Mouse (Mus musculus) stomach, embryonic 16.5 days (tissue): ENCODE data around the gene Kdm5b. TPM values are rescaled to one million over a fixed set of nuclear protein-coding genes. Genes with fewer than 3 reads are reported as not detected.
A peak's percentile ranks its signal among the peaks of the same experiment; 100 is the strongest.
"Not testable (repeated sequence)": the region's sequence is repeated elsewhere in the genome, so short reads cannot be mapped to it uniquely, and the experiment has no call there.

Experiments
- ATAC-seq: fragments of 200-750 bp; cut with Nextera tagmentation; 2 replicates; pipeline ENCODE4 v1.8.0; 2017; ENCODE audit warnings: moderate number of reproducible peaks, moderate TSS enrichment; ENCODE audit not compliant: insufficient read depth, low FRiP score
- H3K27ac ChIP-seq: fragments of 300-500 bp; sonication (generic); 2 replicates; pipeline ENCODE4 v1.5.1; 2014; ENCODE audit warnings: low read length
- H3K27me3 ChIP-seq: fragments of 300-500 bp; sonication (generic); 2 replicates; pipeline ENCODE4 v1.6.1; 2014; ENCODE audit warnings: low read length, control low read depth, mixed read lengths; ENCODE audit not compliant: control insufficient read depth, insufficient read depth
- H3K36me3 ChIP-seq: fragments of 300-500 bp; sonication (generic); 2 replicates; pipeline ENCODE4 v1.6.1; 2014; ENCODE audit warnings: low read length; ENCODE audit not compliant: control insufficient read depth, insufficient read depth
- H3K4me1 ChIP-seq: fragments of 300-500 bp; sonication (generic); 2 replicates; pipeline ENCODE4 v1.6.1; 2014; ENCODE audit warnings: low read length, control low read depth, mixed read lengths; ENCODE audit not compliant: control insufficient read depth, insufficient read depth
- H3K4me2 ChIP-seq: fragments of 300-500 bp; sonication (generic); 2 replicates; pipeline ENCODE4 v1.6.1; 2014; ENCODE audit warnings: low read depth, low read length, mixed read lengths
- H3K4me3 ChIP-seq: fragments of 300-500 bp; sonication (generic); replicated peaks from 2 replicates; pipeline ENCODE4 v1.5.1; 2014; ENCODE audit warnings: mild to moderate bottlenecking, low read length
- H3K9ac ChIP-seq: fragments of 300-500 bp; sonication (generic); 2 replicates; pipeline ENCODE4 v1.6.1; 2014; ENCODE audit warnings: low read length
- H3K9me3 ChIP-seq: fragments of 300-500 bp; sonication (generic); replicated peaks from 2 replicates; pipeline ENCODE4 v1.6.1; 2016; ENCODE audit warnings: low read length, control low read depth; ENCODE audit not compliant: control insufficient read depth
- WGBS: fragments of 180-500 bp; shearing (Covaris S2); extraction: QIAGEN DNeasy Blood & Tissue Kit; methylation state at CpG from one replicate; pipeline ENCODE4 v1.1.7; 2014; 5-methylcytosine and 5-hydroxymethylcytosine counted together
- polyA plus RNA-seq: library from polyadenylated mRNA; unstranded; fragments of >200 nt; fragmentation: Nextera tagmentation; extraction: Ambion mirVana; gene quantifications from 2 replicates; pipeline ENCODE4 v1.2.1, GENCODE M21; 2015

Kdm5b gene
- polyA plus RNA-seq, 1 experiment from 2014 or later: 48.4 TPM

GRCm38 (mm10) chr1:134519201-134519600 is 40.8 kb upstream of the Kdm5b start:
- H3K9me3 ChIP-seq, H3K27ac ChIP-seq, ATAC-seq, H3K27me3 ChIP-seq, H3K9ac ChIP-seq, H3K36me3 ChIP-seq, H3K4me3 ChIP-seq, H3K4me2 ChIP-seq: not testable (repeated sequence)
- WGBS: 92% methylated on average over 5 of the region's 5 CpGs
- peaks cover 13% of the 10 kb centered on the region for H3K4me1 ChIP-seq

GRCm38 (mm10) chr1:134520001-134520721 is 39.8 kb upstream of the Kdm5b start:
- no peak for ATAC-seq
- no peak overlapping the region for H3K4me2 ChIP-seq
- H3K9ac ChIP-seq: no peak overlapping the region
- H3K36me3 ChIP-seq: no peaks in the 10 kb centered on the region
- H3K9me3 ChIP-seq: no peaks in the 10 kb centered on the region
- no peaks in the 10 kb centered on the region for H3K27me3 ChIP-seq
- H3K4me3 ChIP-seq: no peak overlapping the region
- 75% methylated on average over 8 of the region's 8 CpGs for WGBS
- H3K27ac ChIP-seq: no peak overlapping the region
- peaks cover 13% of the 10 kb centered on the region for H3K4me1 ChIP-seq

GRCm38 (mm10) chr1:134521163-134521562 is 38.8 kb upstream of the Kdm5b start:
- 0 out of 2 replicates have a peak overlapping the region, but pooled peaks have one; percentile 18 for H3K27ac ChIP-seq
- H3K4me2 ChIP-seq: no peak overlapping the region
- H3K36me3 ChIP-seq: no peaks in the 10 kb centered on the region
- no peaks in the 10 kb centered on the region for H3K27me3 ChIP-seq
- H3K9ac ChIP-seq: no peak overlapping the region
- H3K4me1 ChIP-seq: peaks cover 9% of the 10 kb centered on the region
- ATAC-seq: no peak
- 67% methylated on average over 7 of the region's 7 CpGs for WGBS
- H3K4me3 ChIP-seq: no peak overlapping the region
- H3K9me3 ChIP-seq: no peaks in the 10 kb centered on the region

- H3K9me3 ChIP-seq: no peaks in the 10 kb centered on the region
- no peaks in the 10 kb centered on the region for H3K27me3 ChIP-seq
- no peak overlapping the region for H3K9ac ChIP-seq
- H3K4me2 ChIP-seq: no peak overlapping the region
- peak overlapping the region; percentile 57 for H3K27ac ChIP-seq
- no peak; the same call in 1 of the 2 replicates for ATAC-seq
- no peaks in the 10 kb centered on the region for H3K36me3 ChIP-seq
- H3K4me1 ChIP-seq: 0 out of 2 replicates have a peak, but pooled peaks cover 3% of the 10 kb centered on the region
- no peak overlapping the region for H3K4me3 ChIP-seq
- 33% methylated on average over 2 of the region's 2 CpGs for WGBS
These were observed 37.6 kb upstream of the Kdm5b start for GRCm38 (mm10) chr1:134522325-134522724.

GRCm38 (mm10) chr1:134524424-134524823 is 35.5 kb upstream of the Kdm5b start:
- 78% methylated on average over 5 of the region's 5 CpGs for WGBS
- Histone ChIP-seq H3K4me2 (no peak overlapping the region), H3K36me3 (no peaks in the 10 kb centered on the region), H3K9me3 (no peaks in the 10 kb centered on the region), H3K27ac (no peak overlapping the region), H3K4me3 (no peak overlapping the region), H3K4me1 (0 out of 2 replicates have a peak, but pooled peaks cover 3% of the 10 kb centered on the region), H3K9ac (no peak overlapping the region), H3K27me3 (no peaks in the 10 kb centered on the region)
- no peak for ATAC-seq

- WGBS: 91% methylated on average over 1 of the region's 1 CpGs
- no peaks in the 10 kb centered on the region for H3K9me3 ChIP-seq
- H3K4me1 ChIP-seq: 0 out of 2 replicates have a peak, but pooled peaks cover 3% of the 10 kb centered on the region
- H3K9ac ChIP-seq: no peak overlapping the region
- H3K4me3 ChIP-seq: no peak overlapping the region
- H3K36me3 ChIP-seq: no peaks in the 10 kb centered on the region
- no peak overlapping the region for H3K27ac ChIP-seq
- H3K27me3 ChIP-seq: no peaks in the 10 kb centered on the region
- no peak for ATAC-seq
- no peak overlapping the region for H3K4me2 ChIP-seq
These were observed 35.0 kb upstream of the Kdm5b start for GRCm38 (mm10) chr1:134525015-134525414.

GRCm38 (mm10) chr1:134526752-134527151 is 33.2 kb upstream of the Kdm5b start:
- peak; percentile 82 for ATAC-seq
- WGBS: 27% methylated on average over 6 of the region's 6 CpGs
- Histone ChIP-seq H3K27ac (peak overlapping the region; percentile 52), H3K27me3 (no peaks in the 10 kb centered on the region), H3K9me3 (no peaks in the 10 kb centered on the region), H3K4me1 (0 out of 2 replicates have a peak, but pooled peaks cover 3% of the 10 kb centered on the region), H3K4me2 (no peak overlapping the region), H3K9ac (no peak overlapping the region), H3K36me3 (no peaks in the 10 kb centered on the region), H3K4me3 (no peak overlapping the region)

- Histone ChIP-seq H3K27ac (no peak overlapping the region), H3K4me3 (no peak overlapping the region), H3K9me3 (no peaks in the 10 kb centered on the region), H3K9ac (no peak overlapping the region), H3K36me3 (no peaks in the 10 kb centered on the region), H3K4me1 (no peaks in the 10 kb centered on the region), H3K4me2 (no peak overlapping the region), H3K27me3 (no peaks in the 10 kb centered on the region)
- 76% methylated on average over 6 of the region's 6 CpGs for WGBS
- ATAC-seq: no peak
These were observed 29.4 kb upstream of the Kdm5b start for GRCm38 (mm10) chr1:134530618-134531017.

GRCm38 (mm10) chr1:134533710-134534109 is 26.3 kb upstream of the Kdm5b start:
- not testable (repeated sequence) for H3K27me3 ChIP-seq, H3K4me3 ChIP-seq, H3K36me3 ChIP-seq, H3K9ac ChIP-seq, H3K9me3 ChIP-seq, ATAC-seq, H3K4me2 ChIP-seq, H3K4me1 ChIP-seq, H3K27ac ChIP-seq
- 88% methylated on average over 10 of the region's 10 CpGs for WGBS
